Mouse (Mus musculus): ENCODE measurements around the gene 3110082J24Rik. TPM values are rescaled to one million over a fixed set of nuclear protein-coding genes. Genes with fewer than 3 reads are reported as not detected.

Gene 3110082J24Rik
- polyA plus RNA-seq (2015; fragmentation: Nextera tagmentation; extraction: Ambion mirVana), result not detected in 2 replicates

DNA sequence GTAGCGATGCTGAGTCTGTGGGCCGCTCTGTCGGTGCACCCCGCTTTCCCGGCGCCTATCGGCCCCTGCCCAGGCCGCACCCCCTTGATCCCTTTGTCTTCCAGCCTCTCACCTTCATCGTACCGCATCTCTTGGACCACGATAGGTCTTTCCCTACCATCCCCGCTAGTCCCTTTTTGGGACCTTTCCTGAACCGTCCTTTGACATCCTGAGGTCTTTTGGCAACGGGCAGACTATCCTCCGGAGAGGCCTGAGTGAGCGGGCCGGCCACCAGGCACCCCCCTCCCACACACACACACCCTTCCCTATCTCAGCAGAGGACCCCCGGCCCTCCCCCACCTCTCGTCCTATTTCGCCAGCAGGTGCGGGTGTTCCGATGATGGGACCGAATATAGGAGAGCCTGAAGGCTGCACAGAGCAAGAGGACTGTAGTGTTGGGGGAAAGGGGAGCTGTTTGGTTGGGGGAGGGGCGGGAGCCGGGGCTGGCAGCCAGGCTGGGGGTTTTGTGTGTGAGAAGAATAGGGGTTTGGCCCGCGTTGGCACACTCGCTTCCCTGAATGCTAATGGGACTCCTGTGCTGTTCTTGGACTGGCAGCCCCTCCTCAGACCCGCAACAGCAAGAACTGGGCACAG is at the start of gene 3110082J24Rik:
Gene 3110082J24Rik, minus strand, starts transcription at position 419 of the 633 bp plus-strand sequence.
- peak within 1 kb of the TSS; percentile 46 for H3K4me3 ChIP-seq (ENCODE audit: low read depth, low read length)
- no peak for TF ChIP-seq CTCF (IDR thresholded peaks at IDR 0.05; ENCODE audit: low read depth)
- no peaks in the 10 kb centered on the region; the same call in 1 of the 2 replicates for H3K4me1 ChIP-seq (replicated peaks; ENCODE audit: control insufficient read depth, insufficient read depth, low read length)
- no peak within 1 kb of the TSS for H3K27ac ChIP-seq (ENCODE audit: low read depth, low read length)
- peak within 1 kb of the TSS; percentile 77 for H3K4me2 ChIP-seq (replicated peaks; ENCODE audit: low read depth)
- H3K27me3 ChIP-seq (replicated peaks; ENCODE audit: control insufficient read depth, insufficient read depth, low read length), result peaks cover 39% of the 10 kb centered on the region
- 12% methylated on average over 29 of the region's 29 CpGs for WGBS
- H3K36me3 ChIP-seq (ENCODE audit: control insufficient read depth, insufficient read depth), result no peaks in the 10 kb centered on the region
- ATAC-seq, result no peak
- no peaks in the 10 kb centered on the region for H3K9me3 ChIP-seq (ENCODE audit: control insufficient read depth)
- 0 out of 2 replicates have a peak within 1 kb of the TSS, but pooled peaks have one; percentile 26 for H3K9ac ChIP-seq (ENCODE audit: low read depth, low read length)

DNA sequence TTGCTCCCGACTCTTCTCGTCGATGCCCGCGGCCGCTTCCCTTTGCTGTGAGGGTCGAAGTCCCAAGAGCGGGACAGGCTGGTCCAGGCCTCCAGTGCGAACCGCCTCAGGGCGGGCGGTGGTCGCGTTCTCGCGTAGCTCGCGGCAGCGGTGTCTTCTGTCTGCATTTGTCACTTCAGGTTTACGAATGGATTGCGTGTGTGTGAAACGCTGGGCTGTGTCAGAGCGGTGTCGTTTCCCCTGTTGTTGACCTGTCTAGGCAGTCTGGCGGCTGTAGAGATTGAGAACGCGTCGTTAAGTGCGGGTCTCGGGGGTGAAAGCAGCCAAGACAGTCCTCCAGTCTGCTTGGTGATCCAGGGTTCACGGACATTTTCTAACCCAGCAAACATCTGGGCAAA is 49.5 kb upstream of the 3110082J24Rik start:
- no peak for ATAC-seq

DNA sequence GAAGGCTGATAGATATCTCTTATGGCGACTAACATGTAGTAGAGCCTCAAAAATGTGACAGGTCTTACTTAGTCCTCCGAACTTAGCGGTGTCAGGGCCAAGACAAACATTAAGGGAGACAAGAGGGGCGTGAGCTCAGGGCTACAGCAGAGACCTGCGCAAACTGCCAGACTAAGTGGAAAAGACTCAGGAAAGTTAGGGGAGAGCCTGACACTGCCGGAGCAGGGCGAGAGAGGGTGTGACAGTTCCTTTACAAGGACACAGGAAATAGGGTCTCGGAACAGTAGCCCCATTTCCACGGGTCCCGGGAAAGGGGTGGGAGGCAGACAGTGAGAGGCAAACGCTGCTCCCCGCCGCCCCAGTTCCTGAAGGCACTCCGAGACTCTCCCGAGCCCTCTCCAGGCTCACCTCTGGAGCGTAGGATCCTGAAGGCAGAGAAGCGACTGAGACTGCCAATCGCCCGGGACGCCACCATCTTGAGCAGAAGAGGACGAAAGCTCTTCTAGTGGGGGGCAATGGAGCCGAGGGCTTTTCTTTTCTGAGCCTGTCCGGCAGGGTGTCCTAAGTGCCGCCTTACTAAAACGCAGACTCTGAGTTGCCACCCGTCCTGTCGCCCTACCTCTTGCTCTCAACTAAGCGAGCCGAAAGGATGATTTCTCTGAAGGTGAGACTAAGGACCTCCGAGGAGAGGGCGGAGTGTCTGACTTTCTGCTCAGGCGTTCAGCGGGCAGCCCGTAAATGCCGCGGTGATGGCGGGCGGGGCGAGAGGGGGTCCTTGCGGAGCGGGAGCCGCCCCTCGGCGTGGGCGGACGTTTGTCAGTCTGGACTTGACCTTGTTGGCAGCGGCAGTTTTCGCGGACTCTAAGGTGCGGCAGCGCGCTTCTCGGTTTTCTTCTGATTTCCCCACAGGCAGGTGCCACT is 48.8 kb upstream of the 3110082J24Rik start, which contains the start of the genes Hadha and Hadhb:
Gene Hadha, minus strand, starts transcription at position 689 of the 921 bp plus-strand sequence.
Gene Hadhb, plus strand, starts transcription at position 775 of the 921 bp plus-strand sequence.
- WGBS, result under 1% methylated on average over 53 of the region's 53 CpGs
- Histone ChIP-seq H3K4me3 (ENCODE audit: low read depth, low read length) (peak within 1 kb of the TSS; percentile 100), H3K9ac (ENCODE audit: low read depth, low read length) (peak within 1 kb of the TSS; percentile 85), H3K27me3 (replicated peaks; ENCODE audit: control insufficient read depth, insufficient read depth, low read length) (no peaks in the 10 kb centered on the region), H3K4me1 (replicated peaks; ENCODE audit: control insufficient read depth, insufficient read depth, low read length) (0 out of 2 replicates have a peak, but pooled peaks cover 5% of the 10 kb centered on the region), H3K27ac (ENCODE audit: low read depth, low read length) (peak within 1 kb of the TSS; percentile 93), H3K9me3 (ENCODE audit: control insufficient read depth) (no peaks in the 10 kb centered on the region), H3K4me2 (replicated peaks; ENCODE audit: low read depth) (peak within 1 kb of the TSS; percentile 64), H3K36me3 (ENCODE audit: control insufficient read depth, insufficient read depth) (peaks cover 9% of the 10 kb centered on the region; the same call in 1 of the 2 replicates)
- peak; percentile 77 for ATAC-seq
- peak; percentile 30; the same call in 1 of the 2 replicates for TF ChIP-seq CTCF (IDR thresholded peaks at IDR 0.05; ENCODE audit: low read depth)

More for the DNA sequence above, 49.5 kb upstream of the 3110082J24Rik start:
- H3K4me3 ChIP-seq (ENCODE audit: low read depth, low read length), result peak overlapping the region; percentile 100
- TF ChIP-seq CTCF (IDR thresholded peaks at IDR 0.05; ENCODE audit: low read depth), result no peak
- no peaks in the 10 kb centered on the region for H3K9me3 ChIP-seq (ENCODE audit: control insufficient read depth)
- 0 out of 2 replicates have a peak, but pooled peaks cover 9% of the 10 kb centered on the region for H3K4me1 ChIP-seq (replicated peaks; ENCODE audit: control insufficient read depth, insufficient read depth, low read length)
- peak overlapping the region; percentile 85 for H3K9ac ChIP-seq (ENCODE audit: low read depth, low read length)
- H3K27ac ChIP-seq (ENCODE audit: low read depth, low read length), result peak overlapping the region; percentile 93
- H3K4me2 ChIP-seq (replicated peaks; ENCODE audit: low read depth), result peak overlapping the region; percentile 64
- 0 out of 2 replicates have a peak, but pooled peaks cover 2% of the 10 kb centered on the region for H3K36me3 ChIP-seq (ENCODE audit: control insufficient read depth, insufficient read depth)
- under 1% methylated on average over 31 of the region's 31 CpGs for WGBS
- no peaks in the 10 kb centered on the region for H3K27me3 ChIP-seq (replicated peaks; ENCODE audit: control insufficient read depth, insufficient read depth, low read length)

DNA sequence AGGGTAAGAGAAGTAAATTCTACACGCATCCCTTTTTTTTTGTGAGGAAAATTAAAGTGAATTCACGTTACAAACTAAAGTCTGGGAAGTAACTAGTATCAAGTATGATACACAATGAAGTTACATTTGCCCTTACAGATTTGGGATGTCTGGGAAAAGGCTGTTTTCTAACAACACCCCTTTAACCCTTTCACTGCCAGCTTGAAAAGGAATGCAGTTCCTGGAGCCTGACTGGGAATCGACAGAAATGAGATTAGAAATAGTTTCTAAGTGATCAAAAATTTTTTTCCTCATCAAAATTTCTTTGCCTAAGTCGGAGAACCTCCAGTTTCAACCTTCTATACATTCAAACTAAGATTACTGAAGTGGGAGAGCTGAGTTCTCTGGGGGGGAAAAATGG is 48.1 kb upstream of the 3110082J24Rik start:
- H3K27ac ChIP-seq (ENCODE audit: low read depth, low read length), result peak overlapping the region; percentile 93

DNA sequence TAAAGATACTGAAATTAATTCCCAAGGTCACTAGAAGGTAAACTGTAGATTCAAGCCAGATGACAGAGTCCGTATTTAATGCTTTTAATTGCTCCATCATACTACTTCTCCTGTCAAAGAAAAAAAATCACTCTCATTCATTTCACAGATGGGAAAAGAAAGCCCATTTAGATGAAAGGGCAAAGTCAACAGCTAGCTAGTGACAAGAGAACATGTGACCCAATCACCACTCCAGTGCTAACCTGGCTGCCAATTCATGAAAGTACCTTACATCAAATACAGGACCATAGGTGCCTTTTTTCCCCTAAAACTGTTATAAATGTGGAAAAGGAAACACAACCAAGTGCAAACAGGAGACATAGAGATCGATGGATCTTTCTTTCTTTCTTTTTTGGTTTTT is 47.3 kb upstream of the 3110082J24Rik start:
- peaks cover 16% of the 10 kb centered on the region; the same call in 1 of the 2 replicates for H3K36me3 ChIP-seq (ENCODE audit: control insufficient read depth, insufficient read depth)
- no peak for ATAC-seq
- H3K9ac ChIP-seq (ENCODE audit: low read depth, low read length), result no peak overlapping the region
- H3K27ac ChIP-seq (ENCODE audit: low read depth, low read length), result peak overlapping the region; percentile 64
- 0 out of 2 replicates have a peak, but pooled peaks cover 3% of the 10 kb centered on the region for H3K4me1 ChIP-seq (replicated peaks; ENCODE audit: control insufficient read depth, insufficient read depth, low read length)
- peak overlapping the region; percentile 100; the same call in 1 of the 2 replicates for H3K4me3 ChIP-seq (ENCODE audit: low read depth, low read length)
- H3K4me2 ChIP-seq (replicated peaks; ENCODE audit: low read depth), result peak overlapping the region; percentile 64
- 65% methylated on average over 2 of the region's 2 CpGs for WGBS
- no peaks in the 10 kb centered on the region for H3K27me3 ChIP-seq (replicated peaks; ENCODE audit: control insufficient read depth, insufficient read depth, low read length)
- TF ChIP-seq CTCF (IDR thresholded peaks at IDR 0.05; ENCODE audit: low read depth), result no peak
- H3K9me3 ChIP-seq (ENCODE audit: control insufficient read depth), result no peaks in the 10 kb centered on the region

More for the DNA sequence above, 48.1 kb upstream of the 3110082J24Rik start:
- 14% methylated on average over 4 of the region's 4 CpGs for WGBS
- Histone ChIP-seq H3K36me3 (ENCODE audit: control insufficient read depth, insufficient read depth) (peaks cover 14% of the 10 kb centered on the region; the same call in 1 of the 2 replicates), H3K4me2 (replicated peaks; ENCODE audit: low read depth) (peak overlapping the region; percentile 64), H3K9ac (ENCODE audit: low read depth, low read length) (peak overlapping the region; percentile 85), H3K4me1 (replicated peaks; ENCODE audit: control insufficient read depth, insufficient read depth, low read length) (0 out of 2 replicates have a peak, but pooled peaks cover 6% of the 10 kb centered on the region), H3K27me3 (replicated peaks; ENCODE audit: control insufficient read depth, insufficient read depth, low read length) (no peaks in the 10 kb centered on the region), H3K4me3 (ENCODE audit: low read depth, low read length) (peak overlapping the region; percentile 100), H3K9me3 (ENCODE audit: control insufficient read depth) (no peaks in the 10 kb centered on the region)
- no peak for ATAC-seq
- TF ChIP-seq CTCF (IDR thresholded peaks at IDR 0.05; ENCODE audit: low read depth), result no peak
